Mouse (Mus musculus) heart, adult 2 months (tissue): ENCODE measurements around the gene Arf4.

Source experiments
- CTCF ChIP-seq: fragments of 200-600 bp; IDR thresholded peaks from 2 replicates; pipeline ENCODE4 v1.8.1; 2022; ENCODE audit warnings: antibody characterized with exemption, mild to moderate bottlenecking, moderate library complexity
- EP300 ChIP-seq: fragments of 200-500 bp; IDR thresholded peaks from 2 replicates; pipeline ENCODE4 v1.6.1; 2011; ENCODE audit warnings: low read depth, low read length, control low read depth; ENCODE audit not compliant: insufficient read depth
- POLR2A ChIP-seq: fragments of 200-500 bp; IDR thresholded peaks from 2 replicates; pipeline ENCODE4 v1.6.1; 2011; ENCODE audit warnings: mild to moderate bottlenecking, low read depth, low read length, control low read depth; ENCODE audit not compliant: insufficient read depth

GRCm38 (mm10) chr14:26662016-26662415 lies 24.1 kb downstream of the Arf4 start:
- TF ChIP-seq CTCF (no peak), POLR2A (no peak), EP300 (no peak)
